Mouse (Mus musculus): ENCODE results near the gene Inppl1. TPM values are rescaled to one million over a fixed set of nuclear protein-coding genes. Genes with fewer than 3 reads are reported as not detected.

The Inppl1 gene
- polyA plus RNA-seq, 1 experiment from 2014 or later = 38.3 TPM

DNA sequence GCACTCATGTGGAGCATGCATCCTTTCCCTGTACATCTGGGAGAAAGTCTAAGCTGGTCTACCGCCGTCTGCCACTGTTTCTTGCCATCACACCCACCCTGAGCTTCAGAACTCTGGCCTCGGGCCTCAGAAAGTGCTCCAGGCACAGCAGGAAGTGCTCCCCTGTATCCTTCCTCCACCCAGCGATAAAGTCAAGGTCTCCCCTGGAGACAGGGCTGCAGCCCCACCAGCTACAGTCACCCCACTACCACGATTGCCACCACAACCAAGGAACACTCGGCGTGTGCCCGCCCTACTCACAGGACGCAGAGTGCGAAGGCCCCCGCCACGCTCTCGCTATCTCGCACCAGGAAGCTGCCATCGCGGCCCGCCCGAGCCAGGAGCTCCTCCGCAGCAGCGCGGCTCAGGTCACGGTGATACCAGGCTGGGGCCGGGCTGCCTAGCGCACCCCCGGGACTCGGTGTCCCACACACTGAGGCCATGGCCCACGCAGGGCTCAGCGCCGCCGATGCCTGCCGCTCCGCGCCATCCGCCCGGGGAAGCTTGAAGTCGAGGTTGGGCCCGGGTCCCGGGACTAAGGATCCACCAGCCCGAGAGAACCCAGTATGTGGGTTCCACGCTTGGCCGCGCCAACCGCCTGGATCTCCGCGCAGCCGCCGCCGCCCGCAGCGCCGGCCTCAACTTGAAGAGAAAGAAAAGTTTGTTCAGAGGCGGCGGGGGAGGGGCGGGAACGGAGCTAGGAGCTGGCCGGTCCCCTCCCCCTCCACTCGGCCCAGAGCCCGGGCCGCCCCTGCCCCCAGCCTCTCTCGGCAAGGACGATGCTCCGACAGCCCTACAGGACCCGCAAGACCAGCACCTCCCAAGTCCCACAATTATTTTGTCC is 1.5 kb downstream of the Inppl1 start:
- Histone ChIP-seq H3K36me3 (peaks cover 17% of the 10 kb centered on the region), H3K9me3 (no peaks in the 10 kb centered on the region), H3K27me3 (no peaks in the 10 kb centered on the region; the same call in 1 of the 2 replicates), H3K4me3 (peak overlapping the region; percentile 74), H3K27ac (replicated peaks) (peak overlapping the region; percentile 85), H3K4me1 (peaks cover 28% of the 10 kb centered on the region), H3K4me2 (replicated peaks) (peak overlapping the region; percentile 91), H3K9ac (replicated peaks) (peak overlapping the region; percentile 91)
- under 1% methylated on average over 62 of the region's 63 CpGs for WGBS
- ATAC-seq (ENCODE audit: low FRiP score, low read depth) = peak; percentile 64

DNA sequence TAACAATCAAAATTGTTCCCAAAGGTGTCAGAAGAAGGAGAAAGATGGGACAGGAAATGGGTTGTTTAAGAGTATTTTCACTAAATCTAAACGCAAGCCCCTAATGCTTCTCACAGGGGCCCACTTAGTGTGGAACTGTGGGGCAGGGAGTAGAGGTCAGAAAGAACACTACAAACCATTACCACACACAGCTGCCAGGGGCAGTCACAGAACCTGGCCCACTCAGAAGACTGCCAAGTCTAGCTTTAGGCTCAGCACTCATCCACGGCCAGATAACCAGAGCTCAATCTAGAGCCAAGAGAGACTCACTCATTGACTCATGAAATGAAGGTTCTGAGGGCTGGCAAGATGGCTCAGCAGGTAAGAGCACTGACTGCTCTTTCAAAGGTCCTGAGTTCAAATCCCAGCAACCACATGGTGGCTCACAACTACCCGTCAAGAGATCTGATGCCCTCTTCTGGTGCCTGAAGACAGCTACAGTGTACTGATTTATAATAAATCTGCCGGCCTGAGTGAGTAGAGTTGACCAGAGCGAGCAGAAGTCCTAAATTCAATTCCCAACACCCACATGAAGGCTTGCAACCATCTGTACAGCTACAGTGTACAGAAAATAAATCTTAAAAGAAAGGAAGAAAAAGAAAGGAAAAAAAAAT is 2.4 kb downstream of the Inppl1 start:
- H3K4me3 ChIP-seq = peak overlapping the region; percentile 74
- WGBS = 47% methylated on average over 5 of the region's 5 CpGs
- ATAC-seq (ENCODE audit: low FRiP score, low read depth) = no peak
- peak overlapping the region; percentile 91 for H3K4me2 ChIP-seq (replicated peaks)
- no peaks in the 10 kb centered on the region for H3K9me3 ChIP-seq
- peak overlapping the region; percentile 85 for H3K27ac ChIP-seq (replicated peaks)
- no peaks in the 10 kb centered on the region; the same call in 1 of the 2 replicates for H3K27me3 ChIP-seq
- peaks cover 28% of the 10 kb centered on the region for H3K4me1 ChIP-seq
- H3K9ac ChIP-seq (replicated peaks) = peak overlapping the region; percentile 91
- peaks cover 27% of the 10 kb centered on the region for H3K36me3 ChIP-seq

DNA sequence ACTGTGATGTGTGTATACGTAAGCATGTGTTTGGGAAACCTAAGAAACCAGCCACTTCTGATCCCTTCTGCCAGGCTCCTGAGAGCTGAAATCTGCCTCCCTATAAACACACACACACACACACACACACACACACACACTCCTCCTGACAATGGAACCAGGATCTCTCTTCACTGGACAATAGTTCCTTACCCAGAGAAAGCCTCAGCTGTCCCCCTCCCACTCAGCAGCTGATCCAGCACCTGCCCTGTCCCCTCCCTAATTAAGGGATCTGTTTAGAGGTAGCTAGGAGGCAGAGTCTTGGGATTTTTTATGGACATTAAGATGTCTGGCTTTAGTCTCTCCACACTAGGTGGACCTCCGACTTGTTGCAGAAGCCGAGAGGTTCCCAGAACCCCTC is 3.1 kb downstream of the Inppl1 start:
- peak overlapping the region; percentile 74 for H3K4me3 ChIP-seq
- peaks cover 33% of the 10 kb centered on the region for H3K36me3 ChIP-seq
- WGBS = 61% methylated on average over 3 of the region's 3 CpGs
- ATAC-seq (ENCODE audit: low FRiP score, low read depth) = no peak
- H3K9ac ChIP-seq (replicated peaks) = peak overlapping the region; percentile 11; the same call in 1 of the 2 replicates
- H3K4me1 ChIP-seq = peaks cover 28% of the 10 kb centered on the region
- H3K27ac ChIP-seq (replicated peaks) = peak overlapping the region; percentile 64
- H3K27me3 ChIP-seq = no peaks in the 10 kb centered on the region; the same call in 1 of the 2 replicates
- H3K4me2 ChIP-seq (replicated peaks) = peak overlapping the region; percentile 91
- H3K9me3 ChIP-seq = no peaks in the 10 kb centered on the region

DNA sequence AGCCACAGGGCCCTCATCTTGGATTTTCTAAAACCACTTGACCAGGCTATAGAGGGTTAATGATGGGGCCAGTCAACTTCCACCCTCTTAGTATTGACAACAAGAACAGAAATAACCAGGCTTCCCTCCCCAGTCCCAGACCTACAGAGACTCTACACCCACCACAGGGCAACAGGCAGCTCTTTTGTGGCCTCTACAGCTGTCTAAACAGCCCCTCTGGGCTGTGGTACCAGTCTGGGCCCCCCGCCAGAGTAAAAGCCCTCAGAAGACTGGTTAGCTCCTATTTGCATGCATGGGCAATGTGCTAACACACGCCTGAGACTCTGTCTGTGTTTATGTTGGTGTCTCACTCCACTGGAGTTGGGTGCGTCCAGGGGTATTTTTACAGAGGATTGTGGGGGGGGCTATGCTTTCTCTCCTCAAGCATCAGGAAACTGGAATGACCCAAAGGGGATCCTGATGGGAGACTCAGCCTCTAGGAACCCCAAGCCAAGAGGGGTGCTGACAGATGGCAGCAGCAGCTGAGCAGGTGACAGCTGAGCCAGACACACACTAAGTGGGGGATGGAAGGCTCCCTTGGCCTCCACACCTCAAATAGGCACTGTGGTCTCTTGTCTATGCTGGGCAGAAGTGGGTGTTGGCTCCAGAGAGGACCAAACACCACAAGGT is 4.0 kb downstream of the Inppl1 start:
- Histone ChIP-seq H3K9ac (replicated peaks) (no peak overlapping the region; the same call in 1 of the 2 replicates), H3K4me2 (replicated peaks) (peak overlapping the region; percentile 91), H3K4me1 (peaks cover 28% of the 10 kb centered on the region), H3K9me3 (no peaks in the 10 kb centered on the region), H3K27ac (replicated peaks) (peak overlapping the region; percentile 64), H3K27me3 (no peaks in the 10 kb centered on the region; the same call in 1 of the 2 replicates), H3K4me3 (no peak overlapping the region), H3K36me3 (peaks cover 42% of the 10 kb centered on the region)
- ATAC-seq (ENCODE audit: low FRiP score, low read depth) = no peak
- WGBS = 60% methylated on average over 3 of the region's 3 CpGs

DNA sequence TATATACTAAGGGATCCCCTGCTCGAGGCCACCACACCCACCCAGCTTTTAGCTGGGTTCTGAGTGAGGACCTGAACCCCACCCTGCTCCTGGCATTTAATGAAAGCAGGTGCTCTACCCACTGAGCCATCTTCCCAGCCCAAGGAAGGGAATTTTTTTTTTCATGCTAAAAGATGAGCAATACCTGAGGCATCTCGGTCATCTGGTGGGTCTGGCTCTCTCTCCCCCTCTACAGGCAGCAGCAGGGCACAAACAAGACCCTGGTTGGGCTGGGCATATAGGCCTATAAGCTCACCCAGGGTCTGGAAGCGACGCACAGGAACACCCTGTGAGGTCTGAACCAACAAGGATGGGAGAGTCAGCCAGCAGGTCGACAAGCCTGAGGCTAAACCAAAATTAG is 4.7 kb downstream of the Inppl1 start:
- WGBS = 69% methylated on average over 5 of the region's 5 CpGs

DNA sequence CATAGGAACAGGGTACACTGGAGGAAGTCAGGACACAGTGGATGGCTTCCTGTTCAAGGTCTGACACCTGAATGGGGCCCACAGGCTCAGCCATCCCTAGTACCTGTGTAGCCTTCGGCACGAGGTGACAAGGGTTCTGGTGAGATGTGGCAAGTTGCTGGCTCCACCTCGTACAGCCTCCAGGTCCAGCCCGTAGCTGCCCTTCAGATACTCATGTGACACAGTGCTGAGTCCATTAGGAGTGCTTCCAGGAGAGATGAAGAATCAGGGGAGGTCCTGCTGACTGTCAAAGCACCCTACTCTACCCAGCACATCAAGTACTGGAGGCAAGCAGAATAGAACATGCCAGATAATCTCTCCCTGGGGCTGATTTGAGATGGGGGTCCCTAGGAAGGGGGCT is 5.7 kb downstream of the Inppl1 start:
- peaks cover 19% of the 10 kb centered on the region for H3K4me1 ChIP-seq
- H3K27ac ChIP-seq (replicated peaks) = no peak overlapping the region
- H3K36me3 ChIP-seq = peaks cover 59% of the 10 kb centered on the region
- no peak overlapping the region for H3K4me2 ChIP-seq (replicated peaks)
- H3K9me3 ChIP-seq = no peaks in the 10 kb centered on the region
- H3K9ac ChIP-seq (replicated peaks) = no peak overlapping the region
- WGBS = 94% methylated on average over 4 of the region's 4 CpGs
- no peaks in the 10 kb centered on the region for H3K27me3 ChIP-seq
- H3K4me3 ChIP-seq = no peak overlapping the region
- no peak for ATAC-seq (ENCODE audit: low FRiP score, low read depth)

More for the DNA sequence above, 4.7 kb downstream of the Inppl1 start:
- Histone ChIP-seq H3K4me1 (peaks cover 22% of the 10 kb centered on the region), H3K4me3 (no peak overlapping the region), H3K9ac (replicated peaks) (no peak overlapping the region), H3K4me2 (replicated peaks) (no peak overlapping the region), H3K36me3 (peaks cover 49% of the 10 kb centered on the region), H3K27ac (replicated peaks) (no peak overlapping the region; the same call in 1 of the 2 replicates), H3K27me3 (no peaks in the 10 kb centered on the region), H3K9me3 (no peaks in the 10 kb centered on the region)
- no peak for ATAC-seq (ENCODE audit: low FRiP score, low read depth)

DNA sequence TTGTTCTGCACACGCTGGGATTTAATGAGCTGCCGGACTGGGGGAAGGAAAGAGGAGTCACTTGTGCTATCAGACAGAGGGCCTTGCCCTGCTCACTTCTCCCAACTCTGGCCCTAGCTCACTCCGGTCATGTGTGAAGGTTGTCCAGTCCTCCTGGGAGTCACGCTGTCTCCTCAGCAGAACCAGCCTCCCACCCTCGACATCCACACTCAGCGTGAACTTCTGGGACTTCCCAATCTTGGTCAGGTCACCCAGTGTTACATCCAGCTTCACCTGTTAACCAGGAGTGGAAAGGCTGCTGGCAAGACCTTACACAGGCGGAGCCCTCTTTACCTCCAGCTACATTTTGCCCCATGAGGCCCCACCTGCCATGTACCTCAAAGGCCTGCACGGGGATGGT is 6.6 kb downstream of the Inppl1 start:
- Histone ChIP-seq H3K36me3 (peaks cover 68% of the 10 kb centered on the region), H3K4me1 (peaks cover 19% of the 10 kb centered on the region), H3K27me3 (no peaks in the 10 kb centered on the region), H3K27ac (replicated peaks) (no peak overlapping the region), H3K4me3 (no peak overlapping the region), H3K9me3 (no peaks in the 10 kb centered on the region), H3K4me2 (replicated peaks) (no peak overlapping the region), H3K9ac (replicated peaks) (no peak overlapping the region)
- 92% methylated on average over 8 of the region's 8 CpGs for WGBS
- no peak for ATAC-seq (ENCODE audit: low FRiP score, low read depth)

DNA sequence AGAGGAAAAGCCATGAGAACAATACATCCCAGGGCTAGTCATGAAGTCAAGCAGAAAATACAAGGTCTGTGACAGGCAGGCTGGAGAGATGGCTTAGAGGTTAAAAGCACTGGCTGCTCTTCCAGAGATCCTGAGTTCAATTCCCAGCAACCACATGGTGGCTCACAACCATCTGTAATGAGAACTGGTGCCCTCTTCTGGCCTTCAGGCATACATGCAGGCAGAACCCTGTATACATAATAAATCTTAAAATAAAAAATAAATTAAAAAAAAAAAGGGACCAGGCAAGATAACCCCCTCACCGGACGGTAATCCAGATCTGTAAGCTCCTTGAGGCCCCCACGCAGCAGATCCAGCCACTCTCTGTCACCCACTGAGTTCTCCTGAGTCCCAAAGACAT is 7.7 kb downstream of the Inppl1 start:
- ATAC-seq (ENCODE audit: low FRiP score, low read depth) = no peak
- H3K36me3 ChIP-seq = peaks cover 79% of the 10 kb centered on the region
- no peak overlapping the region for H3K4me2 ChIP-seq (replicated peaks)
- H3K27ac ChIP-seq (replicated peaks) = no peak overlapping the region
- WGBS = 95% methylated on average over 3 of the region's 3 CpGs
- no peaks in the 10 kb centered on the region for H3K27me3 ChIP-seq
- H3K4me1 ChIP-seq = peaks cover 15% of the 10 kb centered on the region
- H3K9ac ChIP-seq (replicated peaks) = no peak overlapping the region
- H3K4me3 ChIP-seq = no peak overlapping the region
- no peaks in the 10 kb centered on the region for H3K9me3 ChIP-seq

DNA sequence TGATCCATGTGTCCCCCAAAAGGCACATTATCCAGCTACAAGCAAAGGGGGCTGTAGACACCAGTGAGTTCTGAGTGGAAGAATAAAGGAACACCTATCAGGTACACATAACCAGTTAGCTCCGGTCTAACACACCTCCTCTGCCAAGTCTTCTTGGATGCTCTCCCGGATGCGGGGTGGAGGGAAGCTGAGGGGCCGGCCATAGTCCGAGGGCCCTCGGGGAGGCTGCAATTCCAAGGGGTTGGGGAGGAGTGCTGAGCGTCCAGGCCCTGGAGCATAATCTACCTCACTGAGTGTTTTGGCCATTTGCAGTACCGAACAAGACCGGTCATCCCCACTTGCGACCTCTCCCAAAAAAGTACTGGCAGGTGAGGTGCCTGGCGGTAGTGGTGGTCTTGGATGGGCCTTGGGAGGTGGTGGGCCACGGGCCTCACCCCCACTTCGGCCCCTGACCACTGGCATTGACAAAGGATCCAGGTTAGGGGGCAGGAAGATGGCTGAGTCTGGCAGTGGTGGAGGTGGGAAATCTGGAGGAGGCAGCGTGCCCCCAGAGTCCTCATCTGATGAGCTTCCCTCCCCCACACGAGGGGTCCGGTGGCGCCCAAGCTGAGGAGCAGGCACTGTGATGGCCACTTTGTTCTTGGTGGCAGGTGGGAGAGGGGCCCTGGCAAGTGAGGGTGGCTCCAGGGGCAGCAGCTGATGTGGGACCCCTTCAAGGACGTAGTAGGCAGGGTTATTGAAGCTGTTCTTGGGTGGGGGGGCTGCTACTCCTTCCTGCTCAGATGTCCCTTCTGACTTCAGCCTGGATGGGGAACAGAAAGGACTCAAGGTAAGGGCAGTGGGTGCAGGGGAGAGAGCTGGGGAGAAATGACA is 14.0 kb downstream of the Inppl1 start:
- WGBS = 86% methylated on average over 18 of the region's 18 CpGs
- H3K4me2 ChIP-seq (replicated peaks) = no peak overlapping the region
- peaks cover 55% of the 10 kb centered on the region for H3K27me3 ChIP-seq
- H3K27ac ChIP-seq (replicated peaks) = no peak overlapping the region
- H3K4me3 ChIP-seq = no peak overlapping the region
- H3K4me1 ChIP-seq = peaks cover 20% of the 10 kb centered on the region
- H3K36me3 ChIP-seq = peaks cover 55% of the 10 kb centered on the region
- no peak for ATAC-seq (ENCODE audit: low FRiP score, low read depth)
- H3K9me3 ChIP-seq = no peaks in the 10 kb centered on the region
- H3K9ac ChIP-seq (replicated peaks) = no peak overlapping the region

DNA sequence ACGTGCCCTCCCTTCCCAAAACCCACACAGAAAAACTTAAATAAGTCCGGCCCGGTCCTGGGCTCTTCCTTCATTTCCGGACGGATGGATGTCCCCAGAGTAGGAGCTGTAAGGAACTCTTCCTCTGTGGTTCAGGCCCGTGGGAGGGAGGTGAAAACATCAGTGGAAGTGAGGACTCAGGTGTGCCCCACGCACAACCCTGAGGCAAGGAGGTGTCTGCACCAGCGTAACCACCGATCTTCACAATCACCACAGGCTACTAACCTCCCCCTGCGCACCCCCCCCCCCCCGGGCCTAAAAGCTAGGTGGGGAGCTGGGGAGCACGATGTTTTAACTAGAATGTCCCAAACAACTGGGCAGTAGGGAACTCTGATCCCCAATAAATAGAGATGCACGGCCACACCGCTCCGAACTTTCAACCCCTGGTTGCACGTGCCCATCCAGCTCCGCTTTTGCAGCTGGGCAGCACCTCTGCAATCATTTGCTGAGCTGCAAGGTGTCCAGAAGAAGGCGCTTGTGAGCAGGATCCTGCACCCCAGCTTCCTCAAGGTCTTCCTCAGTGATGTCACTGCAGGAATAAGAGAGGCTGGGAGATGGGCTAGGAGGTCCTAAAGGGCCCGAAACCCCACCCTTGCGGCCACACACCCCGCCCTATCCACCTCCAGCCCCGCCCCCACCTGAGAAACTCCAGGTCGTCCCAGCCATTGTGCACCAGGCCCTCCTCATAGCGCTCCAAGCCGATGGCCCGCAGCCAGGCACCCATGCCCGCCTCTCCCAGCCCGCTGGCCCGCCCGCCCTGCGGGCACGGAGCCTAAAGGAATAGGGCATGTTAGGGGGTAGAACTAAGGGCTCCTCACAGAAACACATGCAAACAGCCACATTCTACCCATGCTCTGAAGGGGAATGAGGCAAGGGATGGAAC is 14.9 kb downstream of the Inppl1 start:
- Histone ChIP-seq H3K4me1 (peaks cover 26% of the 10 kb centered on the region), H3K4me2 (replicated peaks) (no peak overlapping the region), H3K27me3 (peaks cover 64% of the 10 kb centered on the region), H3K9me3 (no peaks in the 10 kb centered on the region), H3K4me3 (no peak overlapping the region), H3K9ac (replicated peaks) (no peak overlapping the region), H3K27ac (replicated peaks) (no peak overlapping the region), H3K36me3 (peaks cover 46% of the 10 kb centered on the region)
- peak; percentile 13; the same call in 1 of the 2 replicates for ATAC-seq (ENCODE audit: low FRiP score, low read depth)
- 34% methylated on average over 32 of the region's 32 CpGs for WGBS
